Mouse (Mus musculus): Measurements from ENCODE around the gene Cdk15.

Cdk15 gene

DNA sequence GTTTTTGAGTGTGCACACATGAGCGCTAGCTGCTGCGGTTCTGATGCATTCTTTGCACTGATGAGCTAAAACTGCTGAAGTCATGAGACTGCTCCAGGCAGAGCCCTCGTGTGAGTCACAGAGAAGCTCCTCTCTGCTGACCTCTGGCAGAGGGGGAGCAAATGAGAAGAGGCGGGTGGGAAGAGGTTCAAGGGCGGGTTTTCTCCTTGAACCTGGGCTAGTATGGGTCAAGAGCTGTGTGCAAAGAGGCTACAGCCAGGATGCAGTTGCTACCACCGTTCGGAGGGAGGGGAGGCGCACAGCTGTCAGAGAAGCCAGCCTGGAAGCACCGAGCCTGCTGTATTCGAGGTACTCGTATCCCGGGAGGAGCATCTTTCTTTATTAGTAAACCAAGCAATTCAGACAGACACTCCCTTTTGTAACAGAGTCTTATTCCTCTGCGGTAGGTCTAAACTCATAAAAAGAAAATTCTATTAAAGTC is at the start of gene Cdk15:
TSS of gene Cdk15 (plus strand) at position 156 of the 481 bp plus-strand sequence.
- DNase-seq (ENCODE audit: low read depth, low spot score), result peak; percentile 46

DNA sequence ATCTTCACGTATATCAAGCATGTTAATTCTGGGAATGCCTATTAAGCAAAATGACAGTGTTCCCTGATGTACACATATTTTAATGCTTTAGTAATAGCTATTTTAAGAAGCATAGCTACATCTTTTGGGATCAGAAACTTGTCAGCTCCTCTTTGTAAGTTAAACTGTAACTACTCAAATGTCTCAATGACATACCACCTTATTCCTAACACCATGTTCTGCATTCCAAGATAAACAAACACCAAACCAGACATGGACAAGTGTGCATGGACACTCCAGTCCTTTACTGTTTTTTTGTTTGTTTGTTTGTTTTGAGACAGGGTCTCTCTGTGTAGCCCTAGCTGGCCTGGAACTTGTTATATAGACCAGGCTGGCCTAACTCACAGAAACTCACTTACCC is 48.4 kb upstream of the Cdk15 start:
- DNase-seq (ENCODE audit: low read depth, low spot score), result no peak

DNA sequence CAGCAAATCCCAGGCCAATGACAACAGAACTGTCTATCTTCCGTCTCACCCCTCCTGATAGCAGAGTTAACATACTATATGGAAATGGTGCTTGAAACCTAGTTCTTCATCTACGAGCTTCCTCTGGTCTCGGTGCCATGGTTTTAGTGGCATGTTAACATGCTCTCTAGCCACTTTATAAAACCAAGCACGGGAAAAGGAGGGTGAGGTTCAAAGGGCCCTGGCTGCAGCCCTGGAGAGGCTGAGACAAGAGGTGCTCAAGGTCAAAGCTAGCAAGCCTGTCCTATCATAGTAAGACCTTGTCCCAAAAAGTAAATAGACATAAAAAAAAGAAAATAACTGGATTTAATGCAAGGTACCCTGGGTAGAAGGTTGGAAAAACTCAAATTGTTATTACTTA is 45.1 kb upstream of the Cdk15 start:
- no peak for DNase-seq (ENCODE audit: low read depth, low spot score)

DNA sequence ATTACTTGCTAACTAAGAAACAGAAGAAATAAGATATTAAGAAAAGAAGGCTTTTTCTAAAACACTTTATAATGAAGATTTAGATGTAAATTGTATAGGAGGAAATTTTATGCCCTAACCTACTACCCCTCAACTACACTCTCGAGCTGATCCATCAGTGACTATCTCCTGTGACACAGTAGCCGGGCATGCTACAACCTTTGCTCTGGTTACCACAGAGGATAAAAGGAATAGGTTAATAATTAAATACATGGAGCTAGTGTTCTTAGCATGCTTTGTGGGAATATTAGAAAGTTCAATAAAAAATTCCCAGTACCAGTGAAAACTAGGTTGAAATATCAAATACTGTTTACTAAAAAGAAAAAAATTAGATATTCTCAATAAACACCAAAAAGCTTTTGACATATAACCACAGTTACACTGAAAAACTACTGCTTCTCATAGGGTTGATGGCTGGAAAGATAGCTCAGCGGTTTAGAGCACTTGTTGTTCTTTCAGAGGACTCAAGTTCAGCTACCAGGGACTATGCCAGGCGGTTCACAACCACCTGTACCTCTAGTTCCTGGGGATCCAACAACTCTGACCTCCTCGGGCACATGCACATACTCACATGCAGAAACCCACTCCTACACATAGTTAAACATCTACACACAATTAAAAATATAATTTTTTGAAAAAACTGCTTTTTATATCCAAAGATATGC is 44.5 kb upstream of the Cdk15 start:
- no peak for DNase-seq (ENCODE audit: low read depth, low spot score)

DNA sequence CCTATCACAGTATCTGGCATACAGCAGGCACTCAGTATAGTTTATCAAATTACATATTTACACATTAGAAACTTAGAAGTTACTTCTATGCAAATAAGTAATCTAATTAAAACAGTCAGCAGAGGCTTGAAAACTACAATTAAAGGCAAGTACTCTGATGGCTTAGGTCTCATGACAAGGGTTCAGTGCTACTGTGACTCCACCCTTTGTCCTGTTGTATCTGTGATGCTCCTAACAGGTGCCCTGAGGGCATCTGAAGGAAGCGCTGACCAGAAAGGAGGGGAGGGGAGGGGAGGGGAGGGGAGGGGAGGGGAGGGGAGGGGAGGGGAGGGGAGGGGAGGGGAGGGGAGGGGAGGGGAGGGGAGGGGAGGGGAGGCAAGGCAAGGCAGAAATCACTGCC is 43.8 kb upstream of the Cdk15 start:
- DNase-seq (ENCODE audit: low read depth, low spot score), result no peak

DNA sequence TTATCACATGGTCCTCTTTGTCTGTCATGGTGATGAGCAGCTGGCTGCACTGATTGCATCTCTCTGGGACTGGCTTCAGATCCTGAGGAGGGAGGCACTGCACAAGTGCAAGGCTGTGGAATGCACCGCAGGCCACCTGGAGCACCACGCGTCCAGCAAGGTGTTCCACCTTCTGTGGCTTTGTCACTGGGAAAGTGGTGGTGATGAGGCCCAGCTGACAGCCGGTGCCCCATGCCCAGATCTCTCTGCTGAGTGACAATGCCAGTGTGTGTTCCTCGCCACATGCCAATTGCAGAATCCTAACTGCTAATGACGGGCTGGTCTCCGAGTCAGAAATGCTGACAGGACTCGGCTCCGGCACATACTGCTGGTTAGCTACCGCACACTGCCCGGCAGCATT is 41.3 kb upstream of the Cdk15 start:
- peak; percentile 96 for DNase-seq (ENCODE audit: low read depth, low spot score)

DNA sequence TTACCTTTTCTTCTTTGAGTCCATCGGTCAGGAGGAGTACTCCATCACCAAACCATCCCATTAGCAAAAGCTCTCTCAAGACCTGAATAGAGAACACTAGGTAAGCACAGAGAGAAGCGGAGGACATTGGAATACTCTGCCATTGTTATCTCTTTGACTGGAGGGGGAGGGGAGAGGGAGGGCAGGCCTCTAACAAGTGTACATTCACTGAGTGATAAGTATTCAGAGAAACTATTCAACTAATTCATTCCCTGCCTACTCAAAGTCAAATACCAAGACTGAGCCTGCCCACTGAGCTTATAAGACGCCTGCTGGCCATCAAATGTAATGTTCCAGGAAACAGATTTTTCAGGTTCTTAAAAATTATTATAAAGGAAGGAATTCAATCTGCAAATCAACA is 36.3 kb upstream of the Cdk15 start:
- no peak for DNase-seq (ENCODE audit: low read depth, low spot score)

DNA sequence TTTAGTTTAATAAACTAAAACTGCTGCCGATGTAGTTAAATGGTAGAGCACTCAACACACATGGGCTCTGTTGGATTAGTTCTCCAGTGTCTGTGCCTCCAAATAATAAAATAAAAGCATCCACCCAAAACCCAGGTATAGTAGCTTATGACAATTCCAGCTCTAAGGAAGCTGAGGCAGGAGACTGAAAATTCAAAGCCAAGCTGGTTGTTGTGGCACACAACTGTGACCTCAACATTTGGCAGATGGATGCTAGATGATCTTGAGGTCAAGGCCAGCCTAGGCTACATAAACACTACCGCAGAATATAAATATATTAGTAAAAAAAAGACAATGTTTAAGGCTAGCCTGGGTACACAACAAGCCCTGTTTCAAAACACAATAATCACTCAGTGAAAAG is 35.1 kb upstream of the Cdk15 start:
- DNase-seq (ENCODE audit: low read depth, low spot score), result peak; percentile 55

DNA sequence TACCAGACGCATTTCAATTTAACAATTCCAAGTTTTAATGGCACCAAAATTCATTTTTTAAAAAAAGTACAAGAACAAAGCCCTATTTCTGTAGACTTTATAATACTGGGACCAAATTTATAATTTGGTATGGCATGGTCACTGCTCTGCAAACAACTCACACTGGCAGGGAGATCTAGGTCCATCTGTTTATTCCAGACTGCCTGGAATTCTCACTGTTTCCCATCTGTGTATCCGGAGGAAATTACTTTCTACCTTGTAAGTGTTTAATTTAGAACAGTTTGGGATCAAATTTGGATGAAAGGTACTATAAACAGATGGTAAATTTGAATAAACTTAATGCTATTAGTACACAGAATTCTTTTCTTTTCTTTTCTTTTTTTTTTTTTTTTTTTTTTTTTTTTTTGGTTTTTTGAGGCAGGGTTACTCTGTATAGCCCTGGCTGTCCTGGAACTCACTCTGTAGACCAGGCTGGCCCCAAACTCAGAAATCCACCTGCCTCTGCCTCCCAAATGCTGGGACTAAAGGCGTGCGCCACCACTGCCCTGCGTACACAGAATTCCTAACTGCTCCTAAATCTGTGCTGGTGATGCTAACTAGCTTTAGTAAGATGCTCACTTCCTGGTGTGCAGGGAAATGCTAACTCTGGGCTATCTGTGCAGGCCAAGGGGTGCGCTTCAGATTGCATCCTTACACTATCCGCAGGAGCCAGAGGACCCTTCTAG is 34.4 kb upstream of the Cdk15 start:
- DNase-seq (ENCODE audit: low read depth, low spot score), result peak; percentile 97

DNA sequence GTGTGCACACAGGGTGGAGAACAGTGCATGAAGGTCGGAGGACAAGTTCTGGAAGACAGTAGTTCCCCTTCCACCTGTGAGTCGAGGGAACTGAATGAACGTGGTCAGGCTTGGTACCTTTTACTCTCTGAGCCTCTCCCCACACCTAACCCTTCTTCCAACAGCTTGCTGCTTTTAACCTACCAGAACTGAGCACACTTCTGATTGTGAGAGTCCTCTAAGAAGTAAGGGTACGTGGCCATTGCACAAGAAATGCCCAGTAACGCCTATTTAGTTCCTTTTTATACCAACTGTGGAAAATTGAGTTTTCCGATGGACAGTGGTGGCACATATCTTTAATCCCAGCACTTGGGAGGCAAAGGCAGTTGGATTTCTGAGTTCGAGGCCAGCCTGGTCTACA is 28.2 kb upstream of the Cdk15 start:
- DNase-seq (ENCODE audit: low read depth, low spot score), result no peak

DNA sequence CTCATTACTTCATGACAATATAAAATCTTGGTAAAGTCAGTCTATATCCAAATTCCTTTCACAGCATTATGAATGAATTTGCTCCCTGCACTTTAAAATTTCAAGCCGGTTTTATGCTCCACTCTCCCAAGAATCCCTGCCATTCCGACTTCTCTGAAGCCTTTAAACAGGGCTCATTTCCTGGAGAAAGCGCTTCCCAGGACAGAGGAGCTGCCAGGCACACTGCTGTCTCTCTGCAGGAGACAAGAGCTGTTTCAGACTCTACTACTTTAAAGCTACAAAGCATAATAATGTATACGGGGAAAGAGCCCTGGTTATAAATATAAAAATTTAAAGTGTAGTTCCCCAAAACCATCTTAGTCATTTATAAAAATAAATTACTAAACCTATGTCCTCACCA is 27.5 kb upstream of the Cdk15 start:
- peak; percentile 89 for DNase-seq (ENCODE audit: low read depth, low spot score)

DNA sequence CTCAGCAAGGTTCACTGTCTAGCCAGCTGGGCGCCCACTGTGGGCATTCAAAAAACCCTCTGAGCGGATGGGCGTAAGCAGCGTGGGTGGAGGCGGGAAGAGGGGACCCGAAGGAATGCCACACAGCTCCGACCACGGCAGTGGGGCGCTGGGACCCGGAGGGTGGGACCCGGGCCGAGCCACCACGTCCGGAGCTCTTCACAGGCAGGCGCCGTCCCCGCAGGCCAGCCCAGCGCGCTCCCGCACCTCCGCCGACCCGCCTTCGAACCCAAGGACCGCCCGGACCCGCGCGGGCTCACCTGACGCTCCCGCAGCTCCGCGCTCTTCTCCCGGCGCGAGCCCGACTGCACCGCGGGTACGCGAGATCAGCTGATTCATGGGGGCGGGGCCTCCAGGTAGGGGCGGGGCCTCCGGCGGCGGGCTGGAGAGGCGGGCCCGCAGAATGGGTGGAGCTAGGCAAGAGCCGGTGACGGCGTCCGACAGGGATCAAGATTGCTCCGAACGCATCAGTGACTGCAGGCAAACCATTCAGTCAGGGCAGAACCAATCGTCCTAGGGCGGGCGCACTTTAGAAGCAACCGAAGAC is 19.8 kb upstream of the Cdk15 start, which contains the start of gene Als2:
TSS of gene Als2 (minus strand) at position 376 of the 586 bp plus-strand sequence.
- peak; percentile 99 for DNase-seq (ENCODE audit: low read depth, low spot score)

DNA sequence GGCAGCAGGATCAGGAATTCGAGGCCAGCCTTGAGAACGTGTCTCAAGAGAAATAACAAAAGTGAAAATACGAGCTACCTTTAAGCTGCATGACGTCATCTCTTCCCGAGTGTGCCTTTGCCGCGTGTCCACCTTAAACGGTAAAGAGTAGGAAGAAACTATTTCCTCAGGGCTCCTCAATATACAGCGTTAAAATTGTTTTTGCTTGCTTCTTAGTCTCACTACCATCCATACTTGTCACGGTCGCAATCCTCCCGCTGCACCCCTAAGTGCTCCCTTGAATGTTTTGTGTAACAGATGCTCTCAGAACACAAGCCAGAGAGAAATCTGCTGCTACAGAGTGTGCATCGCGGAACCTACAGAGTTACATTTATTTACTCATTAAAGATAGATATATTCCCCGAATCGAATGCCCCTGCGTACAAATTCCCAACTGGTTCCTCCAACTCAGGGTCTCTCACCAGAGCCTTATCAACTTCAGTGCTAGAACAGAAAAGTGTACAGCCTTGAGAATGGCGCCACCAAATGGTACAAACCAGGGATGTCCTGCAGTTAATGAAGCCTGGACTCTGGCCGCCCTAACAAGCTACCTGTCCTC is 19.0 kb upstream of the Cdk15 start:
- peak; percentile 91 for DNase-seq (ENCODE audit: low read depth, low spot score)

DNA sequence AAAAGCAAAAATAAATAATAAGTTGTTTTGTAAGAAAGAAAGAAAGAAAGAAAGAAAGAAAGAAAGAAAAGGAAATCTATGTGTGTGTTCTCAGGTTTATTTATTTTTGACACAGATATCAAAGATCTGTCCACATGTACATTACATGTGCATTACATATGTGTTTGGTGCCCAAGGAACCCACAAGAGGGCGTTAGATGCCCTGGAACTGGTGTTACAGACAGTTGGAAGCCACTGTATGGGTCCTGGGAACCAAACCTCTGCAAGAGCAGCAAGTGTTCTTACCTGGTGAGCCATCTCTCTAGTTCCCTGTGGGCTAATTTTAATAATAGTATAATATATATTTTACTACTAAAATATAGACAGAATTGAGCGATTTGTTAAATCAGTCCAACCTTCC is 12.9 kb upstream of the Cdk15 start:
- no peak for DNase-seq (ENCODE audit: low read depth, low spot score)

DNA sequence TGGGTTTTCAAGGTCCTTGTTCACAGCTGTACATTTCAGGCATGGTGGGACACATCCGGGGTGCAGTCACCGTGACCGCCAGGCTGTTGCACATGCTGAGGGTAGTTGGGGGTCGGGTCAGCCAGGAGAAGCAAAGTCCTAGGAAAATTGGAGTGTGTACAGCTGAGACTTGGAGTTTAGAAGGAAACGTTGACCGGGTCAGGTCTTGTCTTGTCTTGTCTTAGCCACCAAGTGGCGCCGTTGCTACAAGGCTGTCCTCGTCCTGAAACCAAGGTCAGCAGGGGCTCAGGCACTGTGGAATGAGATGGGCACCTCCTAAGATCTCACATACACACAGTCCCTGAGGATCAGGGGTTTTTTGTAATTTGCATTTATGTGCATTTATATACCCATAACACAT is 9.1 kb upstream of the Cdk15 start:
- DNase-seq (ENCODE audit: low read depth, low spot score), result peak; percentile 80

DNA sequence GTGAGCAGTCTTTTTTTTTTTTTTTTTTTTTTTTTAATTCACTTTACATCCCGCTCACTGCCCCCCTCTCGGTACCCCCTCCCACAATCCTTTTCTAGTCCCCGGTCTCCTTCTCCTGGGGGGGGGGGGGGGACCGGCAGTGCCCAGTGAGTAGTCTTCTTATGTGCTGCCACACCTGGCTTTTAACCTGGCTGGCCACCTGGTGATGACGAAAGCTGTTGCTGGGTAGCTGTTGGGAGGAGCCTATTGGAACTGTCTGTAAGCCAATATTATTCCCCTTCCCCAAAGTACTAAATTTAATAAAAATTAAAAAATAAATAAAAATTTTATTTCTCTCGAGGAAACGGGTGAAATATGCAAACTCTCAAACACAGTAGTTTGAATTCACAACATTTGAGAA is 3.9 kb upstream of the Cdk15 start:
- peak; percentile 61 for DNase-seq (ENCODE audit: low read depth, low spot score)

DNA sequence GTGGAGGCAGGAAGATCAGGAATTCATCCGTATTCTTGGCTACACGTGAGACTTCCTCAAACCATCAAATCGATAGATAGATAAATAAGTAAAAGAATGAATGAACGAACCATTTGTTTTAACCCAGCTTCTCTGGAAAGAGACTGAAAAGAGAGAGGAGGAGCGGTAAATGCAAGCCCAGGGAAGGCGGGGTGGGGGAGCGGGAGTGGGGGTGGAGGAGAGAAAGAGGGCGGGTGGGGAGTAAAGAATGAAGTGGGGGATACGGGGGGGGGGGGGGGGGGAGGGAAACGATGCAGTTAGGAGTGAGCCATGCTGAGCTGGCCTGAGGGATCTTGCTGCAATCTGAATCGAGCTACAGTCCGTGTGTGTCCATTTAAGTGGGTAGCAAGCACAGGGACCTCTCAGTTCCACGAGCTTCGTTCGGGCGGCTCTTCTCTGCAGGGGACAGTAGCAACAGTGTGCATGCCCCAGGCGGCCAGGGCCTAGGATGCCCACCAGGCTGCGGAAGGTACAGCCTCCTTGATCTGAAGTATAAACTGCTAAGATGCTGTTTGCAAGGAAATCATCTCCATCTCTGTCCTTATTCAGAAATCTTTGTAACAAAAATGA is 3.3 kb upstream of the Cdk15 start:
- DNase-seq (ENCODE audit: low read depth, low spot score), result no peak

DNA sequence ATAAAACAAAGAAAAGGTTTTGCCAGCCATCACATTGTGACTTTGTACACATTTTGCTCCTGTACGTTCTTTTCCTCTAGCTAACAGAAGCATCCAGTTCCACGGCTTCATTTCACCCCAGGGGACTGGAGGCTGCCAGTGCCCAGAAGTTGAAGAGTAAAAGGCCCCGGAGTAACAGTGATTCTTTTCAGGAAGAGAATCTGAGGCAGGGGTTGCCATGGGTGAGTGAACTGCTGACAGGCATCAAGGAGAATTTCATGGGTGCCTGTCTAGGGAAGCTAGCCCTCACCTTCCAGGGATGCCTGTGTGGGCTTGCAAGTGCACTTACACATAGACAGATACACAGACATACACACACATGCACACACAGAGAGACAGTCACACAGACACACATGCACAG is 1.0 kb downstream of the Cdk15 start:
- no peak for DNase-seq (ENCODE audit: low read depth, low spot score)

DNA sequence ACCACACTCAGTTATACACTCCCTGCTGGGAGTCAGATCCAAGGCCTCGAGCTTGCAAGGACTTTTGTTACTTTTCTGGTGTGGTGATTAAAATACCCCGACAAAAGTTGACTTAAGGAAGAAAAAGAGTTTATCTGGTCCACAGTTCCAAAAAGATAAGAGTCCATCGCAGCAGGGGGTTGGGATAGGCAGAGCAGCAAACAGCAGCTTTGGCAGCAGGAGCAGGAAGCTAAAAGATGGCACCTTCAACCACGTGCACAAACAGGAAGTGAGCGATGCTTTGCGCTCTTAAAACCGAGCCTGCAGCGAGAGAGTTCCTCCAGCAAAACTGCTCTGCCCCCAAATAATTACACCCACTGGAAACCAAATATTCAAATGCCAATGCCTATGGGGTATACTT is 12.2 kb downstream of the Cdk15 start:
- DNase-seq (ENCODE audit: low read depth, low spot score), result no peak

DNA sequence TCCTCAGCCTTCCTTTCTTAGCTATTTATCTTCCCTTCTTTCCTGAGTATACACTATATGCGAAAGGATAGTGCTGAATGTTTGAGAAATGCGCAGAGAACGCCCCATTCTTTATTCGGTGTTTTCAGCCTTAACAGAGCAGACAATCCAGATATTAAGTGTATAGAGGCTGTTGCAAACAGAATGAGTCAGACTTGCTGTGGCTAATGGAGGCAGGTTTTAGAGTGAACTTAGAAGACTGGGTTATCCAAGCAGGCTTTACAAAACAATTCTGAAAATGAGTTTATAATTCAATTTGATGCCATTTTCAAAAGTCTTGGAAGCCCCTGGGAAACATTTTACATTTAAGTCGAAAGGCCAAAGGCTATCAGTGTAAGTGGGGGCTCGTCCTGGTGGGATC is 12.8 kb downstream of the Cdk15 start:
- no peak for DNase-seq (ENCODE audit: low read depth, low spot score)

DNA sequence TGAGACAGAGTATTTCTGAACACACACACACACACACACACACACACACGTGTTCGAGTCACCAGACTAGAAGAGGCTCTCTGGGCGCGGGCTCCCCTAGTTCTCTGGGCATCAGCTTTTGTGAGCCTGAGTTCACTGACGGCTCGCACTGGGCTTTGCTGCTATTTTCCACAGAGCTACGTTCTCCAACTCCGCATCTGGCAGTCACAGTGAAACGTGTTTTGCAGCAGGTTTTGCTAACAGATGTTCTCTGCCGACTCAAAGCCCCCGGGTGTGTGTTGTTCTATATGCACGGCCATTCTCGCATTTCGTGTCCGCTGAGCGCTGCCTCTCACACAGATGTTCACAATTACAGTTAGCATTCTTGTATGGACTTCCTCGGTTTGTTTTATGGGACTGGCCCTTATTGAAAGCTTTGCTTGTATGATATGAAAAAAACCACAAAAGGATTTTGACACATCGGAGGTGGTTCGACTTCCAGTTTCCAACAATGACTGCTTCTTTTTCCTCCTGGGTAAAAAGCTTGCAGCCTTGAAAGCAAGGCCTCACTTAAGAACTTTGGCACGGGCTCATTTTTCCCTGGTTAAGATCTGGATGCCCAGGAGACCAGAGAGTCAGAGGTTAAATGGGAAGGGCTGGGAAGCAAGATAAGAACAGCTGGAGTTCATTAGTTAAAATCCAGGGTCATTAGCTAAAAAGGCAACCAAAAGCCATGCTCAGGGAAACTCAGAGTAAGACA is 13.4 kb downstream of the Cdk15 start:
- peak; percentile 19 for DNase-seq (ENCODE audit: low read depth, low spot score)

Data from brain, adult 2 months (tissue).